Mouse (Mus musculus) heart, postnatal 4 days (tissue): ENCODE data around the gene Elp4. TPM values are rescaled to one million over a fixed set of nuclear protein-coding genes. Genes with fewer than 3 reads are reported as not detected.

Experiments
- total RNA-seq, 2 experiments: library from RNA; stranded (reverse); gene quantifications; 2 replicates each; pipeline ENCODE4 v1.2.3; 2021

The Elp4 gene
- total RNA-seq, 2 experiments from 2014 or later = 18.8 TPM

Other genes with a start within 250 kb of the Elp4 start
- under 1 TPM in 1 of 2 experiments, not detected in 1; 0.61 TPM for gene Pax6, start 235.7 kb downstream of the Elp4 start, total RNA-seq
- 10 to 100 TPM; 61.1 to 66.3 TPM for gene Immp1l, start 74 bp upstream of the Elp4 start, total RNA-seq
- gene Dnajc24, start 99.0 kb upstream of the Elp4 start, total RNA-seq = 10 to 100 TPM; 19.2 to 20.3 TPM